Mouse (Mus musculus): ENCODE measurements around the gene Gm3106. TPM values are rescaled to one million over a fixed set of nuclear protein-coding genes. Genes with fewer than 3 reads are reported as not detected.
"Not testable (repeated sequence)": the region's sequence is repeated elsewhere in the genome, so short reads cannot be mapped to it uniquely, and the experiment has no call there.

The Gm3106 gene
- not detected in 2 replicates for polyA plus RNA-seq (2015; fragmentation: Nextera tagmentation; extraction: Ambion mirVana)

GRCm38 (mm10) chr5:94217705-94218104, at the start of gene Gm3106:
Gm3106 (plus strand) TSS chr5:94218005.
- not testable (repeated sequence) for H3K27ac ChIP-seq; DNase-seq; H3K4me1 ChIP-seq (replicated peaks); H3K27me3 ChIP-seq; H3K9me3 ChIP-seq (replicated peaks); H3K36me3 ChIP-seq; H3K4me3 ChIP-seq (replicated peaks); ATAC-seq (ENCODE audit: low read depth); H3K9ac ChIP-seq; H3K4me2 ChIP-seq
- WGBS (ENCODE audit: insufficient replicate concordance) = no CpG with 5 or more reads among the region's 2 CpGs

Other genes starting within 250 kb of the Gm3106 start
- not detected in 2 replicates for gene BC061212, start 147.5 kb upstream of the Gm3106 start, polyA plus RNA-seq (2015; fragmentation: Nextera tagmentation; extraction: Ambion mirVana)
- gene Gm6351, start 141.6 kb upstream of the Gm3106 start, polyA plus RNA-seq (2015; fragmentation: Nextera tagmentation; extraction: Ambion mirVana) = not detected in 2 replicates
- gene A430089I19Rik, start 88.8 kb downstream of the Gm3106 start, polyA plus RNA-seq (2015; fragmentation: Nextera tagmentation; extraction: Ambion mirVana) = not detected in 2 replicates
- gene Gm6502, start 96.4 kb downstream of the Gm3106 start, polyA plus RNA-seq (2015; fragmentation: Nextera tagmentation; extraction: Ambion mirVana) = not detected in 2 replicates
- gene AA792892, start 121.7 kb downstream of the Gm3106 start, polyA plus RNA-seq (2015; fragmentation: Nextera tagmentation; extraction: Ambion mirVana) = not detected in 2 replicates
- gene Gm7682, start 227.8 kb downstream of the Gm3106 start, polyA plus RNA-seq (2015; fragmentation: Nextera tagmentation; extraction: Ambion mirVana) = not detected in 2 replicates